Mouse (Mus musculus): ENCODE measurements at regions not wholly inside any gene's neighbourhood (a gene's known extent, or its start where the extent isn't known, plus 50 kb on each side); places are given as distances from the start of the nearest gene placed in this dataset.

DNA sequence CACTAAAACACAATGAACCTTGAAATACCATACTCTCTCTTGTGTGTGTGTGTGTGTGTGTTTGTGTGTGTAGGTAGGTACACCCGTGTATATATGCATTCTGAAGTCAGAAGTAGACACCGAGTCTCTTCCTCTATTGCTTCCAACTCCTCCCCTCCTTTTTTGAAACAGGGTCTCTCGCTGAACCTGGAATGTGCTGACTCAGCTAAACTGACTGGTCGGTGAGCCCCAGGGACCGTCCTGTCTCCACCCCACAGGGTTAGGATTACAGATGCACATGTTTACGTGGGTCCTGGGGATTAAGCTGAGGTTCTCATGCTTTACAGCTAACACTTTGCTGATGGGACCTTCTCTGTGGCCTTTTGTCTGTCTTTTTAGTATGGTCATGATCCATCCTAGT, 74.8 kb upstream of the Nfil3 start:
- H3K36me3 ChIP-seq (ENCODE audit: control insufficient read depth, insufficient read depth, low read length) = no peaks in the 10 kb centered on the region
- H3K27me3 ChIP-seq (ENCODE audit: control insufficient read depth, insufficient read depth, low read depth, low read length) = no peaks in the 10 kb centered on the region
- no peaks in the 10 kb centered on the region for H3K4me1 ChIP-seq (replicated peaks; ENCODE audit: control insufficient read depth, insufficient read depth, low read length)
- H3K4me3 ChIP-seq (ENCODE audit: low read length) = no peak overlapping the region
- H3K9me3 ChIP-seq (ENCODE audit: control insufficient read depth, low read length) = no peaks in the 10 kb centered on the region
- H3K27ac ChIP-seq (ENCODE audit: low read length) = no peak overlapping the region
- H3K4me2 ChIP-seq (ENCODE audit: low read depth, low read length) = no peak overlapping the region
- 77% methylated on average over 6 of the region's 6 CpGs for WGBS
- ATAC-seq (ENCODE audit: low read depth) = no peak
- no peak overlapping the region for H3K9ac ChIP-seq (ENCODE audit: low read length)

GRCm38 (mm10) chr13:53053211-53053610, 72.3 kb upstream of the Nfil3 start:
- H3K9me3 ChIP-seq (ENCODE audit: control insufficient read depth, low read length) = no peaks in the 10 kb centered on the region
- whole genome bisulfite sequencing = 85% methylated on average over 8 of the region's 8 CpGs
- no peaks in the 10 kb centered on the region for H3K4me1 ChIP-seq (replicated peaks; ENCODE audit: control insufficient read depth, insufficient read depth, low read length)
- no peak for ATAC-seq (ENCODE audit: low read depth)
- H3K27me3 ChIP-seq (ENCODE audit: control insufficient read depth, insufficient read depth, low read depth, low read length) = no peaks in the 10 kb centered on the region
- no peak overlapping the region for H3K27ac ChIP-seq (ENCODE audit: low read length)
- H3K4me2 ChIP-seq (ENCODE audit: low read depth, low read length) = no peak overlapping the region
- no peaks in the 10 kb centered on the region for H3K36me3 ChIP-seq (ENCODE audit: control insufficient read depth, insufficient read depth, low read length)
- no peak overlapping the region for H3K9ac ChIP-seq (ENCODE audit: low read length)
- H3K4me3 ChIP-seq (ENCODE audit: low read length) = no peak overlapping the region

DNA sequence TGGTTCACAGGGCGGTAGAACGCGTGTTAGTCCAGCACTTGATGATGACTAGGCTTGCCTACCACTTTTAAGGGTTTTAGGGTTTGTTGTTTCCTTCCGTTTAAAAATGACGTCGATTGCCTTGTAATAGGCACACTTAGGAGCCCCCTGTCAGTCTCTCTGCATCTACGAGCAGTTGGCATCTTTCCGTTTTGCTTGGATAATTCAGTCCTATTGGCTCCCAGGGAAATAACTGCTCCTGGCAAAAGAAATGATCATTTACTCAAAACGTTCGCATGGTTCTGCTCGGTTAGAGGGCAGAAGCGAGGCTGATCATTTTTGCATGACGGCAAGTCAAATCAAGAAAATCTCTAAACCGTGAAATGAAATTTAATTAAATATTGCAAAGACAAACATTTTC, 71.9 kb upstream of the Nfil3 start:
- Histone ChIP-seq H3K9me3 (ENCODE audit: control insufficient read depth, low read length) (no peaks in the 10 kb centered on the region), H3K4me3 (ENCODE audit: low read length) (no peak overlapping the region), H3K4me1 (replicated peaks; ENCODE audit: control insufficient read depth, insufficient read depth, low read length) (no peaks in the 10 kb centered on the region), H3K4me2 (ENCODE audit: low read depth, low read length) (no peak overlapping the region), H3K27ac (ENCODE audit: low read length) (no peak overlapping the region), H3K9ac (ENCODE audit: low read length) (no peak overlapping the region), H3K27me3 (ENCODE audit: control insufficient read depth, insufficient read depth, low read depth, low read length) (no peaks in the 10 kb centered on the region), H3K36me3 (ENCODE audit: control insufficient read depth, insufficient read depth, low read length) (no peaks in the 10 kb centered on the region)
- no peak for ATAC-seq (ENCODE audit: low read depth)
- 86% methylated on average over 14 of the region's 14 CpGs for WGBS

DNA sequence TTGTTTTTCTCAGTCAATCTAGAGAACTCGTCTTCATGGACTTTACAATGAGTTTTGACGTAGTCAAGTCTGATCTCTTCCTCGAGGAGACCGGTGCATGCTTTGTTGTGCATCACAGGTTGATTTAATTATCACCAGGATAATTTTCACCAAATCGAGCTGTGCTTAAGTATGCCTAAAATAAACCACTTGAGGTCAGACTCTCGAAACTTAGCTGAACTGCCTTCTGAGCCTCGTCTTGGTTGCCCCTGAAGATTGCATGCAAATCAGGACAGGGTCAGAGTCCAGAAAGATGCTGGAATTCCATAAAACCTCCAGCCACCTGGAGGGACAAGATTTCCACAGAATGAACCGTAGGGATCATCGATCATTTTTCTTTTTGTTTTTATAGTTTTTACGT, 71.3 kb upstream of the Nfil3 start:
- 57% methylated on average over 10 of the region's 10 CpGs for WGBS
- no peak overlapping the region for H3K4me3 ChIP-seq (ENCODE audit: low read length)
- no peaks in the 10 kb centered on the region for H3K9me3 ChIP-seq (ENCODE audit: control insufficient read depth, low read length)
- no peak overlapping the region for H3K27ac ChIP-seq (ENCODE audit: low read length)
- no peak for ATAC-seq (ENCODE audit: low read depth)
- no peak overlapping the region for H3K4me2 ChIP-seq (ENCODE audit: low read depth, low read length)
- no peak overlapping the region for H3K9ac ChIP-seq (ENCODE audit: low read length)
- no peaks in the 10 kb centered on the region for H3K36me3 ChIP-seq (ENCODE audit: control insufficient read depth, insufficient read depth, low read length)
- no peaks in the 10 kb centered on the region for H3K4me1 ChIP-seq (replicated peaks; ENCODE audit: control insufficient read depth, insufficient read depth, low read length)
- no peaks in the 10 kb centered on the region for H3K27me3 ChIP-seq (ENCODE audit: control insufficient read depth, insufficient read depth, low read depth, low read length)

GRCm38 (mm10) chr13:53051386-53051785, 70.5 kb upstream of the Nfil3 start:
- no peak overlapping the region for H3K9ac ChIP-seq (ENCODE audit: low read length)
- 78% methylated on average over 6 of the region's 6 CpGs for WGBS
- no peaks in the 10 kb centered on the region for H3K4me1 ChIP-seq (replicated peaks; ENCODE audit: control insufficient read depth, insufficient read depth, low read length)
- ATAC-seq (ENCODE audit: low read depth) = no peak
- H3K27ac ChIP-seq (ENCODE audit: low read length) = no peak overlapping the region
- H3K27me3 ChIP-seq (ENCODE audit: control insufficient read depth, insufficient read depth, low read depth, low read length) = no peaks in the 10 kb centered on the region
- H3K36me3 ChIP-seq (ENCODE audit: control insufficient read depth, insufficient read depth, low read length) = no peaks in the 10 kb centered on the region
- no peak overlapping the region for H3K4me3 ChIP-seq (ENCODE audit: low read length)
- H3K4me2 ChIP-seq (ENCODE audit: low read depth, low read length) = no peak overlapping the region
- no peaks in the 10 kb centered on the region for H3K9me3 ChIP-seq (ENCODE audit: control insufficient read depth, low read length)

GRCm38 (mm10) chr13:53049176-53049575, 68.3 kb upstream of the Nfil3 start:
- WGBS = 85% methylated on average over 15 of the region's 15 CpGs
- no peak overlapping the region for H3K9ac ChIP-seq (ENCODE audit: low read length)
- H3K4me2 ChIP-seq (ENCODE audit: low read depth, low read length) = no peak overlapping the region
- no peaks in the 10 kb centered on the region for H3K27me3 ChIP-seq (ENCODE audit: control insufficient read depth, insufficient read depth, low read depth, low read length)
- H3K4me3 ChIP-seq (ENCODE audit: low read length) = no peak overlapping the region
- no peaks in the 10 kb centered on the region for H3K4me1 ChIP-seq (replicated peaks; ENCODE audit: control insufficient read depth, insufficient read depth, low read length)
- no peaks in the 10 kb centered on the region for H3K36me3 ChIP-seq (ENCODE audit: control insufficient read depth, insufficient read depth, low read length)
- ATAC-seq (ENCODE audit: low read depth) = no peak
- H3K9me3 ChIP-seq (ENCODE audit: control insufficient read depth, low read length) = no peaks in the 10 kb centered on the region
- H3K27ac ChIP-seq (ENCODE audit: low read length) = no peak overlapping the region

DNA sequence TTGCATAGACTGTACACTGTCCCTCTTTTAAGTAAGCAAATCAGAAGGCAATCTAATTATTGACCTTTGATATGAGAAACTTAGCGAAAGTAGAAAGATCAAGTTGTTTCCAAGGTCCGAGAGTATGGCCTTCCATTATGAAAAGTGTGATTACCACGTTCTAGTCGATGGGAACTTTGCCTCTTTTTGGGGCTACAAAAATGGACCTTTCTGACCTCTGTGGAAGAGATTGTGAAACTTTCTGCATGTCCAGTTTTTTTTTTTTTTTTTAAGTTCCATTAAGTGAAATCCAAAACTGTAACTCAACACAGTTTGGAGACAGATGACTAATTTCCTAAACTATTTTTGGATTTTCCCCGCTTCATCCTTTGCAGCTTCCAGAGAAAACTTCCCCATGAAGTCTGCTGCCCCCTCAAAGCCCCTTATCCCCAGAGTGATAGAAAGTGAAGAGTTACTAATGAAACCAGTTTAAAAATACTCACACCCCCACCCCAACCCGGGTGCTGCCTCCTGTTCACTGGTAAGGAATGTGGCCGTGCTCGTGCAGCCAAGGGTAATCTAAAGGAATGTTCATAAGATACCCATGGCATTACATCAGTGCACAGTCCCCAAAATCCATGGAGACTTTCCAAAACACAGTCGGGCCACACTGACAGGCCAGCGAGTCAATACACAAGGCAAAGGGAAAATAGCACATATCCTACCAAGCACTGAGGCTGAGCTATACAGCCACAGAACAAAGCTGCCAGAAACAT, 52.5 kb upstream of the Nfil3 start:
- peak; percentile 78 for ATAC-seq (ENCODE audit: low read depth)

More for the DNA sequence above, 52.5 kb upstream of the Nfil3 start:
- H3K27me3 ChIP-seq (ENCODE audit: control insufficient read depth, insufficient read depth, low read depth, low read length) = no peaks in the 10 kb centered on the region
- H3K4me3 ChIP-seq (ENCODE audit: low read length) = no peak overlapping the region
- no peak overlapping the region for H3K27ac ChIP-seq (ENCODE audit: low read length)
- peaks cover 7% of the 10 kb centered on the region; the same call in 1 of the 2 replicates for H3K4me1 ChIP-seq (replicated peaks; ENCODE audit: control insufficient read depth, insufficient read depth, low read length)
- no peaks in the 10 kb centered on the region for H3K36me3 ChIP-seq (ENCODE audit: control insufficient read depth, insufficient read depth, low read length)
- no peak overlapping the region for H3K4me2 ChIP-seq (ENCODE audit: low read depth, low read length)
- 49% methylated on average over 10 of the region's 10 CpGs for WGBS
- no peak overlapping the region for H3K9ac ChIP-seq (ENCODE audit: low read length)
- H3K9me3 ChIP-seq (ENCODE audit: control insufficient read depth, low read length) = peaks cover 3% of the 10 kb centered on the region; the same call in 1 of the 2 replicates

Measured in lung, embryonic 16.5 days (tissue).